Mouse (Mus musculus) G1E (cell line): ENCODE data around the gene Ankrd54.

Source experiments
- CTCF ChIP-seq: IDR thresholded peaks from 2 replicates; pipeline ENCODE4 v1.5.1; 2012; ENCODE audit warnings: low read depth, low read length, inconsistent platforms, mixed read lengths
- GATA1 ChIP-seq: IDR thresholded peaks from 2 replicates; pipeline ENCODE4 v1.6.1; 2012; ENCODE audit warnings: borderline replicate concordance, low read length, inconsistent platforms, mixed read lengths
- POLR2AphosphoS5 ChIP-seq: IDR thresholded peaks from 2 replicates; pipeline ENCODE4 v1.6.1; 2012; ENCODE audit warnings: low read depth, low read length, inconsistent platforms; ENCODE audit not compliant: insufficient replicate concordance

GRCm38 (mm10) chr15:79095483-79095882 lies 32.8 kb upstream of the Ankrd54 start:
- no peak for TF ChIP-seq CTCF
- no peak for TF ChIP-seq GATA1
- TF ChIP-seq POLR2AphosphoS5 = no peak
